ENCODE assay signal across 18 mouse cellular contexts in genomic region chr10:14009721-14010120, GRCm38 (mm10). TPM values are rescaled to one million over a fixed set of nuclear protein-coding genes. Genes with fewer than 3 reads are reported as not detected.
DNase-seq lines count a peak whose midpoint lies in the region; ATAC-seq and TF ChIP-seq lines count a peak whose summit lies in the region.
"Had no signal": no experiment of that assay in that cellular context is flagged by ENCODE, and none has a peak within 500 bp of the region (broad histone marks: within the 10 kb centered on the region; RNA-seq: fewer than 3 reads in every experiment).

No protein-coding gene starts in this region.

- peak; percentile 33 for DNase-seq in cerebellum, adult 11-12 months
- DNase-seq in cerebellum, adult 11 months = no peak
- DNase-seq in gastrocnemius, adult 2 months = peak; percentile 74
- no peak for DNase-seq in gastrocnemius, postnatal 10 days
- DNase-seq in gastrocnemius, postnatal 14 days = peak; percentile 32
- DNase-seq in hindbrain, postnatal 0 days (ENCODE audit: low spot score) = no peak
- DNase-seq in embryo, embryonic 10 days (ENCODE audit: low spot score) = no peak
- DNase-seq: adrenal gland, postnatal 10 days; cerebellum, postnatal 10 days; forebrain, postnatal 0 days; heart, postnatal 10 days; heart, postnatal 4 days; kidney, adult 18-20 months had no signal

- intact Hi-C loops in gastrocnemius, adult 2 months (cut with DNase I) = loop anchor here (2.0 kb wide), 1 partner anchor 41 kb away; no protein-coding TSS in a partner anchor
- intact Hi-C loops in gastrocnemius, postnatal 14 days (cut with DNase I; ENCODE audit: low total_unique reads) = no loop called here

- peak overlapping the region; percentile 83 for H3K27ac ChIP-seq in gastrocnemius, adult 2 months
- no peak overlapping the region for H3K27ac ChIP-seq in hindbrain, postnatal 0 days
- H3K27ac ChIP-seq: embryonic facial prominence, embryonic 13.5 days; forebrain, embryonic 13.5 days; hindbrain, embryonic 12.5 days; intestine, embryonic 15.5 days had no signal

- no peak overlapping the region for H3K9ac ChIP-seq in hindbrain, postnatal 0 days (replicated peaks; ENCODE audit: low read length)
- H3K9ac ChIP-seq: embryonic facial prominence, embryonic 13.5 days; forebrain, embryonic 13.5 days; forebrain, postnatal 0 days; hindbrain, embryonic 12.5 days; intestine, embryonic 15.5 days had no signal

- H3K36me3 ChIP-seq in hindbrain, postnatal 0 days (ENCODE audit: insufficient read depth, low read length) = no peaks in the 10 kb centered on the region
- H3K36me3 ChIP-seq: embryonic facial prominence, embryonic 13.5 days; hindbrain, embryonic 12.5 days; intestine, embryonic 15.5 days had no signal

- ATAC-seq in hindbrain, postnatal 0 days = no peak
- ATAC-seq: forebrain, embryonic 13.5 days; forebrain, postnatal 0 days; intestine, embryonic 15.5 days had no signal

- no peak overlapping the region; the same call in 1 of the 2 replicates for H3K4me3 ChIP-seq in gastrocnemius, adult 2 months
- no peak overlapping the region for H3K4me3 ChIP-seq in hindbrain, postnatal 0 days (ENCODE audit: low read length)
- H3K4me3 ChIP-seq: embryonic facial prominence, embryonic 13.5 days; forebrain, embryonic 13.5 days; hindbrain, embryonic 12.5 days; intestine, embryonic 15.5 days had no signal

- H3K4me2 ChIP-seq in hindbrain, postnatal 0 days (ENCODE audit: low read depth, low read length) = no peak overlapping the region
- H3K4me2 ChIP-seq: embryonic facial prominence, embryonic 13.5 days; forebrain, embryonic 13.5 days; hindbrain, embryonic 12.5 days; intestine, embryonic 15.5 days had no signal

- no peak for TF ChIP-seq CTCF in gastrocnemius, adult 2 months (IDR thresholded peaks at IDR 0.05)
- TF ChIP-seq CTCF in hindbrain, postnatal 0 days (IDR thresholded peaks at IDR 0.05; ENCODE audit: low read depth) = no peak

- no peaks in the 10 kb centered on the region for H3K4me1 ChIP-seq in hindbrain, postnatal 0 days (ENCODE audit: insufficient read depth, low read length)
- H3K4me1 ChIP-seq: embryonic facial prominence, embryonic 13.5 days; intestine, embryonic 15.5 days had no signal

- no peaks in the 10 kb centered on the region for H3K9me3 ChIP-seq in hindbrain, postnatal 0 days (ENCODE audit: low read length)
- H3K9me3 ChIP-seq: embryonic facial prominence, embryonic 13.5 days; forebrain, embryonic 13.5 days; hindbrain, embryonic 12.5 days; intestine, embryonic 15.5 days had no signal

- 87% methylated on average over 2 of the region's 2 CpGs for WGBS in hindbrain, postnatal 0 days

- no peaks in the 10 kb centered on the region for H3K27me3 ChIP-seq in hindbrain, postnatal 0 days (ENCODE audit: insufficient read depth, low read length)
- H3K27me3 ChIP-seq: embryonic facial prominence, embryonic 13.5 days; forebrain, embryonic 13.5 days; hindbrain, embryonic 12.5 days; intestine, embryonic 15.5 days had no signal

RNA-seq across cellular contexts. Expression of gene Hivep2, which starts 43.8 kb away (rescaled TPM):
- total RNA-seq in gastrocnemius, adult 2 months (2021) = 10 to 100 TPM; 40.5 to 42.0 TPM
- 10 to 100 TPM; 53.4 to 64.4 TPM for total RNA-seq in gastrocnemius, postnatal 10 days (2021)
- total RNA-seq in gastrocnemius, postnatal 14 days (2021) = 10 to 100 TPM; 43.3 to 46.8 TPM
- 43.5 and 45.8 TPM in 2 replicates for total RNA-seq in hindbrain, postnatal 0 days (2014; rRNA removed)
- polyA plus RNA-seq in hindbrain, postnatal 0 days (2015; fragmentation: Nextera tagmentation; extraction: Ambion mirVana) = 11.8 and 13.6 TPM in 2 replicates
- total RNA-seq: MEL had no signal

Comparison
In these comparisons a context has a peak if more than half of its experiments do, and no peak if none do; other contexts are left out.
1. DNase-seq: peak in cerebellum, adult 11-12 months (single experiment), gastrocnemius, adult 2 months (single experiment) and gastrocnemius, postnatal 14 days (single experiment); none in cerebellum, adult 11 months (single experiment), gastrocnemius, postnatal 10 days (single experiment), hindbrain, postnatal 0 days (single experiment) and embryo, embryonic 10 days (single experiment).